Comparison of ENCODE assay signal across 8 mouse cellular contexts in the genomic region with DNA sequence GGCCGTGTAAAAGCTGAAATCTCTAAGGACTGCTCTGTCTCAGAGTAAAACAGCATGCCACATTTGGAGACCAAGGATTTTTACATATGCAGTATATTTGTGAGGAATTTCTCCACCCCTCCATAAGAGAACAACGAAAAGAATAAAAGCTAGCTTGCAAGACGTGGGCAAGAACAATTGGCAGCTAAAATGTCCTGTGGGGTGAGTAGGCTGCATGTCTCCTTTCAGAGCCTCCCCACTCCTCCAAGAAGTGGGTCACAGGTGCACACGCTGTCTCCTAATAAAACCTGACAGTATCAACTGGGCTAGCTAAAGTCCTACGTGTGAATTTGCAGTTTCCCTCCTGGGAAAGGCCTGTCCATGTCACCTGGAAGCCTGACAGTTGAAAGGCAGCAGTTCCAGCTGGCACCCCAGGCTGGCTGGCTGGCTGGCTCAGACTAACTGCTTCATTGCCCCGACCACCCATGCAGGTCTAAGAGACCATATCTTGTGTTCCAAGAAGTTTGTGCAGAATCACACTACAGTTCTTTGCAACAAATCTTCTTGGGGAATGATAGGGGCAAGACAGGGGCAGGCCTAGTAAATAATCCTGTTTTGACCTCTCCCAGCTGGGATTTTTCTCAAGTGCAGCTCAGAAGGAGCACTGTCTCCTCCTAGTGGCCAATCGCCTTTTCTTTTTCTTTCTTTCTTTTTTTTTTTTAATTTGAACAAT. TPM values are rescaled to one million over a fixed set of nuclear protein-coding genes. Genes with fewer than 3 reads are reported as not detected.
DNase-seq lines count a peak whose midpoint lies in the region; ATAC-seq lines count a peak whose summit lies in the region.

No protein-coding gene starts in this region.

- peak; percentile 36 for DNase-seq in adrenal gland, postnatal 10 days
- DNase-seq in adrenal gland, adult 18-20 months (ENCODE audit: low spot score in 2 of 2): no peak
- DNase-seq in kidney, adult 9 months: peak; percentile 26
- no peak for DNase-seq in kidney, adult 18-20 months
- peak; percentile 36 for DNase-seq in Muller cell, postnatal 12 days (ENCODE audit: inconsistent ontology term)
- peak; percentile 52 for DNase-seq in kidney, postnatal 10 days
- no peak for DNase-seq in heart, adult 8-10 months (ENCODE audit: low spot score)

- ATAC-seq in inflammation-experienced regulatory T-cells, adult 6 months: no peak

RNA-seq across cellular contexts. Expression of gene Slc31a2, which starts 0.9 kb away (rescaled TPM):
- 10 to 100 TPM; 14.8 to 16.6 TPM for total RNA-seq in adrenal gland, postnatal 10 days (2021)
- total RNA-seq in adrenal gland, adult 18-20 months (2021): 10 to 100 TPM; 27.0 to 28.3 TPM
- 10 to 100 TPM in 1 of 3 experiments, 1 to 10 TPM in 2; 7.7 to 11.0 (median 9.0) TPM for polyA plus RNA-seq in inflammation-experienced regulatory T-cells, adult 6 months (2017; shearing (Covaris generic))
- 10 to 100 TPM; 18.9 to 23.0 (median 21.1) TPM for total RNA-seq in heart, adult 8-10 months (2022)

RNA-seq across cellular contexts. Expression of gene Zfp37, which starts 32.4 kb away (rescaled TPM):
- total RNA-seq in adrenal gland, postnatal 10 days (2021): 1 to 10 TPM; 5.0 to 6.0 TPM
- total RNA-seq in adrenal gland, adult 18-20 months (2021): 1 to 10 TPM; 4.7 to 4.8 TPM
- polyA plus RNA-seq in inflammation-experienced regulatory T-cells, adult 6 months (2017; shearing (Covaris generic)): not detected
- 1 to 10 TPM; 1.1 to 1.9 (median 1.6) TPM for total RNA-seq in heart, adult 8-10 months (2022)

Comparison
In these comparisons a context has a peak if more than half of its experiments do, and no peak if none do; other contexts are left out.
1. DNase-seq: peak in adrenal gland, postnatal 10 days (single experiment), kidney, adult 9 months (single experiment), Muller cell, postnatal 12 days (single experiment) and kidney, postnatal 10 days (single experiment); none in adrenal gland, adult 18-20 months (0 of 2), kidney, adult 18-20 months (single experiment) and heart, adult 8-10 months (single experiment).